Mouse (Mus musculus) cortical plate, adult 2 months (tissue): Measurements from ENCODE around the gene Gm49337.

Experiments
- CTCF ChIP-seq: fragments of 200-500 bp; IDR thresholded peaks from 2 replicates; pipeline ENCODE4 v1.5.1; 2011; ENCODE audit warnings: mild to moderate bottlenecking, control low read depth, low read length; ENCODE audit not compliant: insufficient read depth; ENCODE audit errors: extremely low read depth
- POLR2A ChIP-seq: fragments of 200-500 bp; IDR thresholded peaks from 2 replicates; pipeline ENCODE4 v1.6.1; 2011; ENCODE audit warnings: mild to moderate bottlenecking, low read length, control low read depth; ENCODE audit not compliant: insufficient read depth; ENCODE audit errors: extremely low read depth

- TF ChIP-seq POLR2A, result no peak
- TF ChIP-seq CTCF, result peak; percentile 74
Observed at GRCm38 (mm10) chr4:116342119-116342518, 168.9 kb downstream of the Gm49337 start.
